Mouse (Mus musculus): ENCODE results near the gene Hs6st2. TPM values are rescaled to one million over a fixed set of nuclear protein-coding genes. Genes with fewer than 3 reads are reported as not detected.
A peak's percentile ranks its signal among the peaks of the same experiment; 100 is the strongest.

The Hs6st2 gene
- polyA plus RNA-seq, 1 experiment from 2014 or later = 7.7 TPM

GRCm38 (mm10) chrX:51531136-51531535 is 150.5 kb downstream of the Hs6st2 start:
- no peak for ATAC-seq (replicated peaks; ENCODE audit: extremely low read depth, insufficient read depth, low FRiP score)
- WGBS = 81% methylated on average over 1 of the region's 1 CpGs
- H3K9ac ChIP-seq (ENCODE audit: low read length) = no peak overlapping the region

DNA sequence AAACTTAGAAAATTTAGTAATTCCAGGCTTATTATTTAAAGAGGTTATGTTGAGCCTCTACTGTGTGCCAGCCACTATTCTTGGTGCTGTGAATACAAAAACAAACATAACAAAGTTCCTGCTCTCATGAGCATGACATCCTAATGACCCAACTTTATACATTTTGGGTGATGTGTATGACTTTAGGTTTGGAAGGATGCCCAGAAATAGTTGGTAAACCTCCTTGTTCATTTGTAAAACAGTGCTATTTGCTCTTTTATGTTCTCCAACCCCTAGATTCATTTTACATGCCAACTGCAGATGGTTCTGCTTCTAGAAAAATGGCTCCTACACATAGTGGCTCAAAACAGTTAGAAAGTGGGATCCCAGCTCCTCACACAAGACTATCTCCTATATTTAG is 153.1 kb downstream of the Hs6st2 start:
- H3K27me3 ChIP-seq (ENCODE audit: control insufficient read depth, insufficient read depth, low read length) = no peaks in the 10 kb centered on the region
- H3K9ac ChIP-seq (ENCODE audit: low read length) = no peak overlapping the region
- no peaks in the 10 kb centered on the region for H3K36me3 ChIP-seq (ENCODE audit: control insufficient read depth, insufficient read depth)
- ATAC-seq (replicated peaks; ENCODE audit: extremely low read depth, insufficient read depth, low FRiP score) = no peak
- no peaks in the 10 kb centered on the region for H3K9me3 ChIP-seq (replicated peaks; ENCODE audit: control insufficient read depth, low read length)
- H3K4me3 ChIP-seq (ENCODE audit: low read length) = no peak overlapping the region
- no peaks in the 10 kb centered on the region for H3K4me1 ChIP-seq (ENCODE audit: control insufficient read depth, insufficient read depth, low read length)
- H3K4me2 ChIP-seq (ENCODE audit: low read depth, low read length) = no peak overlapping the region
- H3K27ac ChIP-seq (ENCODE audit: low read length) = no peak overlapping the region

More at GRCm38 (mm10) chrX:51531136-51531535, 150.5 kb downstream of the Hs6st2 start:
- Histone ChIP-seq H3K9me3 (replicated peaks; ENCODE audit: control insufficient read depth, low read length) (no peaks in the 10 kb centered on the region), H3K27ac (ENCODE audit: low read length) (no peak overlapping the region), H3K4me1 (ENCODE audit: control insufficient read depth, insufficient read depth, low read length) (no peaks in the 10 kb centered on the region), H3K4me3 (ENCODE audit: low read length) (no peak overlapping the region), H3K36me3 (ENCODE audit: control insufficient read depth, insufficient read depth) (no peaks in the 10 kb centered on the region), H3K27me3 (ENCODE audit: control insufficient read depth, insufficient read depth, low read length) (no peaks in the 10 kb centered on the region), H3K4me2 (ENCODE audit: low read depth, low read length) (no peak overlapping the region)

GRCm38 (mm10) chrX:51514831-51515230 is 166.8 kb downstream of the Hs6st2 start:
- no peak overlapping the region for H3K27ac ChIP-seq (ENCODE audit: low read length)
- WGBS = 29% methylated on average over 1 of the region's 1 CpGs
- no peak overlapping the region for H3K4me3 ChIP-seq (ENCODE audit: low read length)

DNA sequence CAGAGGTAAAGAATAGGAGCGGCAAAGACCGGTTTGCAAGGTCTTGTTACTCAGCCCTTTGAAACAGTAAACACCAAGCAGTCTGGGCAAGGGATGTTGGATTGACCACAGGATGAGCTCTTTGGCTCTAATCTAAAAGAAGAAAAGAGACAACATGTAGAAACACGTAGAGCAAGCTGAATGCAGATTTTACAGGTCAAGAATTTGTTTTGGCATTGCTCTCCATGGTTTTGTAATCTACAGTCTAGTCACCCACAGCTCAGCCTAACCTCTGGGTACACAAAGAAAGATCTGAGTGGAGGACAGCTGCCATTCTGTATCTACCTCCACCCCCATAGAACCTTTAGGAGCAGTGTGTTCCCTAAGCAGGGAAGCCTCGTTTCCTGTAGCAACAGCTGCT is 175.1 kb downstream of the Hs6st2 start:
- H3K36me3 ChIP-seq (ENCODE audit: control insufficient read depth, insufficient read depth) = no peaks in the 10 kb centered on the region
- no peaks in the 10 kb centered on the region for H3K4me1 ChIP-seq (ENCODE audit: control insufficient read depth, insufficient read depth, low read length)
- no peak for ATAC-seq (replicated peaks; ENCODE audit: extremely low read depth, insufficient read depth, low FRiP score)
- H3K27ac ChIP-seq (ENCODE audit: low read length) = no peak overlapping the region
- H3K9ac ChIP-seq (ENCODE audit: low read length) = no peak overlapping the region
- 55% methylated on average over 4 of the region's 4 CpGs for WGBS
- no peak overlapping the region for H3K4me3 ChIP-seq (ENCODE audit: low read length)
- H3K27me3 ChIP-seq (ENCODE audit: control insufficient read depth, insufficient read depth, low read length) = peaks cover 2% of the 10 kb centered on the region; the same call in 1 of the 2 replicates
- no peaks in the 10 kb centered on the region for H3K9me3 ChIP-seq (replicated peaks; ENCODE audit: control insufficient read depth, low read length)
- H3K4me2 ChIP-seq (ENCODE audit: low read depth, low read length) = no peak overlapping the region

More at GRCm38 (mm10) chrX:51514831-51515230, 166.8 kb downstream of the Hs6st2 start:
- H3K4me2 ChIP-seq (ENCODE audit: low read depth, low read length) = no peak overlapping the region
- H3K9ac ChIP-seq (ENCODE audit: low read length) = no peak overlapping the region
- H3K36me3 ChIP-seq (ENCODE audit: control insufficient read depth, insufficient read depth) = no peaks in the 10 kb centered on the region
- H3K9me3 ChIP-seq (replicated peaks; ENCODE audit: control insufficient read depth, low read length) = no peaks in the 10 kb centered on the region
- no peaks in the 10 kb centered on the region for H3K27me3 ChIP-seq (ENCODE audit: control insufficient read depth, insufficient read depth, low read length)
- no peak for ATAC-seq (replicated peaks; ENCODE audit: extremely low read depth, insufficient read depth, low FRiP score)
- 0 out of 2 replicates have a peak, but pooled peaks cover 2% of the 10 kb centered on the region for H3K4me1 ChIP-seq (ENCODE audit: control insufficient read depth, insufficient read depth, low read length)

DNA sequence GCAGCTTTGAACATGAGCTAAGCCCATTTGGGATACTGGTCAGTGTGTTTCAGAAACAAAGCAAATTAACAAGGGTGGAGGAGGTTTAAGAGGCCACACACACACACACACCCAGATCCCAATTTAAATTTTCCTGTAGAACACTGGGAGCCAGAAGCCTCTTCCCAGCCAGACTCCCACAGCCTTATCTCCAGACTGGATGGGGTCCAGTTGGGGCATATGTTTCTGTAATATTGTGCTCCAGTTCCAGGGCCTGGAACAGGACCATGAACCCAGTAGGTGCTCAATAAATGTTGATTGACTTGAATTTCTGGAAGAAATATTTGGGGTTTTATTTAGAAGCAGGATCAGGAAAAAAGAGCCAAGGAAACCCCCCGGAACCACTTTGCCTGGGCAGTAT is 176.0 kb downstream of the Hs6st2 start:
- 64% methylated on average over 1 of the region's 1 CpGs for WGBS
- no peaks in the 10 kb centered on the region for H3K36me3 ChIP-seq (ENCODE audit: control insufficient read depth, insufficient read depth)
- no peak for ATAC-seq (replicated peaks; ENCODE audit: extremely low read depth, insufficient read depth, low FRiP score)

GRCm38 (mm10) chrX:51503781-51504471 is 177.7 kb downstream of the Hs6st2 start:
- WGBS = 62% methylated on average over 7 of the region's 7 CpGs
- Histone ChIP-seq H3K4me1 (ENCODE audit: control insufficient read depth, insufficient read depth, low read length) (no peaks in the 10 kb centered on the region), H3K36me3 (ENCODE audit: control insufficient read depth, insufficient read depth) (no peaks in the 10 kb centered on the region), H3K27ac (ENCODE audit: low read length) (no peak overlapping the region), H3K9ac (ENCODE audit: low read length) (no peak overlapping the region), H3K4me3 (ENCODE audit: low read length) (no peak overlapping the region), H3K27me3 (ENCODE audit: control insufficient read depth, insufficient read depth, low read length) (no peaks in the 10 kb centered on the region), H3K9me3 (replicated peaks; ENCODE audit: control insufficient read depth, low read length) (no peaks in the 10 kb centered on the region), H3K4me2 (ENCODE audit: low read depth, low read length) (no peak overlapping the region)
- ATAC-seq (replicated peaks; ENCODE audit: extremely low read depth, insufficient read depth, low FRiP score) = no peak

More for the DNA sequence above, 176.0 kb downstream of the Hs6st2 start:
- Histone ChIP-seq H3K4me1 (ENCODE audit: control insufficient read depth, insufficient read depth, low read length) (no peaks in the 10 kb centered on the region), H3K27me3 (ENCODE audit: control insufficient read depth, insufficient read depth, low read length) (peaks cover 2% of the 10 kb centered on the region; the same call in 1 of the 2 replicates), H3K9ac (ENCODE audit: low read length) (no peak overlapping the region), H3K27ac (ENCODE audit: low read length) (no peak overlapping the region), H3K4me3 (ENCODE audit: low read length) (no peak overlapping the region), H3K4me2 (ENCODE audit: low read depth, low read length) (no peak overlapping the region), H3K9me3 (replicated peaks; ENCODE audit: control insufficient read depth, low read length) (no peaks in the 10 kb centered on the region)

- Histone ChIP-seq H3K27me3 (ENCODE audit: control insufficient read depth, insufficient read depth, low read length) (no peaks in the 10 kb centered on the region), H3K9me3 (replicated peaks; ENCODE audit: control insufficient read depth, low read length) (no peaks in the 10 kb centered on the region), H3K36me3 (ENCODE audit: control insufficient read depth, insufficient read depth) (no peaks in the 10 kb centered on the region), H3K4me2 (ENCODE audit: low read depth, low read length) (no peak overlapping the region), H3K4me3 (ENCODE audit: low read length) (no peak overlapping the region), H3K4me1 (ENCODE audit: control insufficient read depth, insufficient read depth, low read length) (no peaks in the 10 kb centered on the region), H3K27ac (ENCODE audit: low read length) (no peak overlapping the region), H3K9ac (ENCODE audit: low read length) (no peak overlapping the region)
- ATAC-seq (replicated peaks; ENCODE audit: extremely low read depth, insufficient read depth, low FRiP score) = no peak
- 52% methylated on average over 1 of the region's 1 CpGs for WGBS
Observed at GRCm38 (mm10) chrX:51497831-51498230, 183.8 kb downstream of the Hs6st2 start.

DNA sequence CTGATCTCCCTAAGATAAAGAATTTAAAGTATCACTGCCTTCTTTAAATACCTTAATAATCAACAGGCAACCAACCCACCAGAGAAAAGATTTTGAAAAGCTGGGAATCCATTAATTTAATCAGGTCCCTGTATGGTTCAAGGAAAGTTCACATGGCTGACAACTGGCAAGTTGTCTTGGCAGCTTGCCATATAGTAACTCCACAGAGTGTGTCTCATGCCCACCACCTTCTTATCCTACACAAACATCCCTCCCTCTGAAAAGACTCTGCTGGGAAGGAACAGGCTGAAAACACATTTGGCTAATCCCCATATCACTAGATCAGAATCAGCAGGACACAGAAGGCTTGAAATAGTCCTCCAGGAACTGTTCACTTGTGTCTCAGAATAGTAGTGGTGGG is 193.3 kb downstream of the Hs6st2 start:
- ATAC-seq (replicated peaks; ENCODE audit: extremely low read depth, insufficient read depth, low FRiP score) = no peak; the same call in 1 of the 2 replicates
- no peaks in the 10 kb centered on the region for H3K9me3 ChIP-seq (replicated peaks; ENCODE audit: control insufficient read depth, low read length)
- no peaks in the 10 kb centered on the region for H3K27me3 ChIP-seq (ENCODE audit: control insufficient read depth, insufficient read depth, low read length)
- peak overlapping the region; percentile 21; the same call in 1 of the 2 replicates for H3K27ac ChIP-seq (ENCODE audit: low read length)
- H3K9ac ChIP-seq (ENCODE audit: low read length) = no peak overlapping the region
- H3K4me1 ChIP-seq (ENCODE audit: control insufficient read depth, insufficient read depth, low read length) = peaks cover 3% of the 10 kb centered on the region; the same call in 1 of the 2 replicates
- H3K4me3 ChIP-seq (ENCODE audit: low read length) = no peak overlapping the region
- H3K4me2 ChIP-seq (ENCODE audit: low read depth, low read length) = no peak overlapping the region
- no peaks in the 10 kb centered on the region for H3K36me3 ChIP-seq (ENCODE audit: control insufficient read depth, insufficient read depth)

GRCm38 (mm10) chrX:51469411-51469810 is 212.2 kb downstream of the Hs6st2 start:
- Histone ChIP-seq H3K27ac (ENCODE audit: low read length) (no peak overlapping the region), H3K4me2 (ENCODE audit: low read depth, low read length) (no peak overlapping the region), H3K27me3 (ENCODE audit: control insufficient read depth, insufficient read depth, low read length) (no peaks in the 10 kb centered on the region), H3K4me3 (ENCODE audit: low read length) (no peak overlapping the region), H3K4me1 (ENCODE audit: control insufficient read depth, insufficient read depth, low read length) (no peaks in the 10 kb centered on the region), H3K9me3 (replicated peaks; ENCODE audit: control insufficient read depth, low read length) (no peaks in the 10 kb centered on the region), H3K9ac (ENCODE audit: low read length) (no peak overlapping the region), H3K36me3 (ENCODE audit: control insufficient read depth, insufficient read depth) (no peaks in the 10 kb centered on the region)
- no peak for ATAC-seq (replicated peaks; ENCODE audit: extremely low read depth, insufficient read depth, low FRiP score)
- WGBS = 78% methylated on average over 4 of the region's 4 CpGs
